Mouse (Mus musculus) CH12.LX (cell line): Measurements from ENCODE around the gene Tinagl1. TPM values are rescaled to one million over a fixed set of nuclear protein-coding genes. Genes with fewer than 3 reads are reported as not detected.

Source experiments
- DNase-seq: peaks from one replicate; pipeline ENCODE4 v3.0.0-alpha.2; 2013; ENCODE audit errors: extremely low read depth
- H3K27ac ChIP-seq: 2 replicates; pipeline ENCODE4 v1.5.1; 2012; ENCODE audit warnings: low read depth, mild to moderate bottlenecking, control low read depth, moderate library complexity; ENCODE audit not compliant: insufficient read depth
- H3K27me3 ChIP-seq: replicated peaks from 2 replicates; pipeline ENCODE3; 2012; ENCODE audit warnings: inconsistent platforms
- H3K36me3 ChIP-seq, 2 experiments: replicated peaks in 1 of 2; 2 replicates each; pipeline versions ENCODE3 to v1.6.1; 2012; ENCODE audit warnings: inconsistent platforms in 1 of 2, low read length in 1 of 2, mild to moderate bottlenecking in 1 of 2, mixed read lengths in 1 of 2, moderate library complexity in 1 of 2; ENCODE audit not compliant: control insufficient read depth in 1 of 2, insufficient read depth in 1 of 2
- H3K4me1 ChIP-seq, 2 experiments: 2 replicates each; pipeline ENCODE4 v1.6.1; 2012; ENCODE audit warnings: inconsistent platforms in 1 of 2, moderate library complexity in 1 of 2; ENCODE audit not compliant: insufficient read depth in 2 of 2, control insufficient read depth in 1 of 2
- H3K4me2 ChIP-seq: 2 replicates; pipeline ENCODE4 v1.6.1; 2012; ENCODE audit warnings: low read depth, mild to moderate bottlenecking, control low read depth; ENCODE audit not compliant: poor library complexity, insufficient read depth, severe bottlenecking
- H3K4me3 ChIP-seq, 3 experiments: fragments of 150-350 bp in 1 of 3; sonication (generic) in 1 of 3; replicated peaks in 1 of 3; 2 replicates each; pipeline versions ENCODE3 to v1.5.1; 2011 to 2012; ENCODE audit warnings: low read depth in 2 of 3, low read length in 2 of 3, mild to moderate bottlenecking in 2 of 3, moderate library complexity in 2 of 3, control low read depth in 1 of 3, improper control_type of control experiment in 1 of 3, inconsistent platforms in 1 of 3, mixed read lengths in 1 of 3; ENCODE audit not compliant: poor library complexity in 1 of 3
- H3K79me2 ChIP-seq: replicated peaks from 2 replicates; pipeline ENCODE4 v1.6.1; 2012; ENCODE audit warnings: mild to moderate bottlenecking, moderate library complexity; ENCODE audit not compliant: control insufficient read depth, poor library complexity, insufficient read depth, severe bottlenecking; ENCODE audit errors: extremely low read depth
- H3K9ac ChIP-seq: 2 replicates; pipeline ENCODE4 v1.6.1; 2012; ENCODE audit warnings: low read depth, mild to moderate bottlenecking, control low read depth, moderate library complexity; ENCODE audit not compliant: insufficient read depth
- H3K9me3 ChIP-seq: replicated peaks from 2 replicates; pipeline ENCODE3; 2012; ENCODE audit warnings: low read length, inconsistent platforms, mixed read lengths
- BHLHE40 ChIP-seq: IDR thresholded peaks from 2 replicates; pipeline ENCODE4 v1.6.1; 2011; ENCODE audit warnings: mild to moderate bottlenecking, low read depth, low read length, improper control_type of control experiment
- CHD1 ChIP-seq: IDR thresholded peaks from 2 replicates; pipeline ENCODE4 v1.6.1; 2012; ENCODE audit warnings: low read depth, low read length, improper control_type of control experiment, inconsistent platforms
- CHD2 ChIP-seq: IDR thresholded peaks from 2 replicates; pipeline ENCODE4 v1.6.1; 2011; ENCODE audit warnings: low read length, improper control_type of control experiment
- CTCF ChIP-seq, 2 experiments: IDR thresholded peaks in 1 of 2; conservative IDR thresholded peaks in 1 of 2; 2 replicates each; pipeline ENCODE4 v1.5.1; 2011 to 2012; ENCODE audit warnings: low read depth in 2 of 2, low read length in 2 of 2, improper control_type of control experiment in 1 of 2, inconsistent platforms in 1 of 2, mild to moderate bottlenecking in 1 of 2, moderate library complexity in 1 of 2
- E2F4 ChIP-seq: IDR thresholded peaks from 2 replicates; pipeline ENCODE4 v1.6.1; 2011; ENCODE audit warnings: low read depth, low read length, improper control_type of control experiment; ENCODE audit not compliant: insufficient replicate concordance
- ELF1 ChIP-seq: IDR thresholded peaks from 2 replicates; pipeline ENCODE4 v1.6.1; 2014; ENCODE audit warnings: low read depth, mild to moderate bottlenecking, inconsistent platforms, low read length, improper control_type of control experiment
- EP300 ChIP-seq: IDR thresholded peaks from 2 replicates; pipeline ENCODE4 v1.6.1; 2011; ENCODE audit warnings: low read length, improper control_type of control experiment
- ETS1 ChIP-seq: conservative IDR thresholded peaks from 2 replicates; pipeline ENCODE4 v1.6.1; 2012; ENCODE audit warnings: low read depth, mild to moderate bottlenecking, inconsistent platforms, low read length, improper control_type of control experiment, moderate library complexity
- HCFC1 ChIP-seq: IDR thresholded peaks from 2 replicates; pipeline ENCODE4 v1.6.1; 2012; ENCODE audit warnings: low read depth, mild to moderate bottlenecking, inconsistent platforms, low read length, improper control_type of control experiment
- JUN ChIP-seq: IDR thresholded peaks from 2 replicates; pipeline ENCODE4 v1.6.1; 2011; ENCODE audit warnings: low read depth, mild to moderate bottlenecking, low read length, improper control_type of control experiment, moderate library complexity; ENCODE audit not compliant: insufficient read depth
- JUND ChIP-seq: conservative IDR thresholded peaks from 2 replicates; pipeline ENCODE4 v1.6.1; 2011; ENCODE audit warnings: low read depth, low read length, improper control_type of control experiment
- MAFK ChIP-seq: IDR thresholded peaks from 2 replicates; pipeline ENCODE4 v1.6.1; 2011; ENCODE audit warnings: low read length, improper control_type of control experiment; ENCODE audit not compliant: insufficient replicate concordance
- MAX ChIP-seq: IDR thresholded peaks from 2 replicates; pipeline ENCODE4 v1.6.1; 2011; ENCODE audit warnings: low read length, improper control_type of control experiment
- MAZ ChIP-seq: IDR thresholded peaks from 2 replicates; pipeline ENCODE4 v1.6.1; 2012; ENCODE audit warnings: low read depth, mild to moderate bottlenecking, inconsistent platforms, low read length, improper control_type of control experiment, moderate library complexity
- MEF2A ChIP-seq: IDR thresholded peaks from 2 replicates; pipeline ENCODE4 v1.6.1; 2014; ENCODE audit warnings: low read depth, mild to moderate bottlenecking, inconsistent platforms, low read length, improper control_type of control experiment, borderline replicate concordance
- MXI1 ChIP-seq: IDR thresholded peaks from 2 replicates; pipeline ENCODE4 v1.6.1; 2011; ENCODE audit warnings: mild to moderate bottlenecking, low read depth, low read length, improper control_type of control experiment
- MYC ChIP-seq: IDR thresholded peaks from 2 replicates; pipeline ENCODE4 v1.6.1; 2011; ENCODE audit warnings: low read depth, mild to moderate bottlenecking, improper control_type of control experiment, low read length
- NRF1 ChIP-seq: IDR thresholded peaks from 2 replicates; pipeline ENCODE4 v1.6.1; 2014; ENCODE audit warnings: low read depth, mild to moderate bottlenecking, inconsistent platforms, low read length, improper control_type of control experiment, moderate library complexity
- POLR2A ChIP-seq: IDR thresholded peaks from 2 replicates; pipeline ENCODE4 v1.6.1; 2011; ENCODE audit warnings: low read depth, mild to moderate bottlenecking, improper control_type of control experiment, low read length
- POLR2AphosphoS2 ChIP-seq: IDR thresholded peaks from 2 replicates; pipeline ENCODE4 v1.6.1; 2011; ENCODE audit warnings: low read depth, low read length, improper control_type of control experiment
- RAD21 ChIP-seq: IDR thresholded peaks from 2 replicates; pipeline ENCODE4 v1.6.1; 2011; ENCODE audit warnings: low read depth, mild to moderate bottlenecking, low read length, improper control_type of control experiment, moderate library complexity
- RCOR1 ChIP-seq: conservative IDR thresholded peaks from 2 replicates; pipeline ENCODE4 v1.6.1; 2012; ENCODE audit warnings: low read depth, mild to moderate bottlenecking, inconsistent platforms, low read length, improper control_type of control experiment
- SIN3A ChIP-seq: IDR thresholded peaks from 2 replicates; pipeline ENCODE4 v1.6.1; 2012; ENCODE audit warnings: low read length, improper control_type of control experiment, inconsistent platforms
- SMC3 ChIP-seq: IDR thresholded peaks from 2 replicates; pipeline ENCODE4 v1.6.1; 2011; ENCODE audit warnings: low read depth, low read length, improper control_type of control experiment
- TBP ChIP-seq: conservative IDR thresholded peaks from 2 replicates; pipeline ENCODE4 v1.6.1; 2011; ENCODE audit warnings: low read depth, low read length, improper control_type of control experiment
- UBTF ChIP-seq: IDR thresholded peaks from 2 replicates; pipeline ENCODE4 v1.6.1; 2012; ENCODE audit warnings: low read depth, mild to moderate bottlenecking, inconsistent platforms, low read length, improper control_type of control experiment, moderate library complexity
- USF1 ChIP-seq: IDR thresholded peaks from 2 replicates; pipeline ENCODE4 v1.6.1; 2014; ENCODE audit warnings: low read depth, mild to moderate bottlenecking, inconsistent platforms, low read length, improper control_type of control experiment
- ZC3H11A ChIP-seq: IDR thresholded peaks from 2 replicates; pipeline ENCODE4 v1.6.1; 2012; ENCODE audit warnings: low read depth, mild to moderate bottlenecking, inconsistent platforms, low read length, improper control_type of control experiment
- ZKSCAN1 ChIP-seq: IDR thresholded peaks from 2 replicates; pipeline ENCODE4 v1.6.1; 2012; ENCODE audit warnings: low read depth, inconsistent platforms, low read length, improper control_type of control experiment, borderline replicate concordance
- ZMIZ1 ChIP-seq: IDR thresholded peaks from 2 replicates; pipeline ENCODE4 v1.6.1; 2012; ENCODE audit warnings: low read depth, mild to moderate bottlenecking, inconsistent platforms, low read length, improper control_type of control experiment
- ZNF384 ChIP-seq: IDR thresholded peaks from 2 replicates; pipeline ENCODE4 v1.6.1; 2012; ENCODE audit warnings: low read depth, low read length, improper control_type of control experiment, inconsistent platforms
- dilution Hi-C: fragments of 300-500 bp; cut with MboI; formaldehyde crosslinking; loops from 2 replicates; pipeline ENCODE4 v1.14.3; 2020; ENCODE audit warnings: low sequenced_read_pairs; ENCODE audit not compliant: extremely low pct_unique_long_range_greater_than_20kb, extremely low pct_ligation_motif_present
- in situ Hi-C: fragments of 300-500 bp; cut with MboI; formaldehyde crosslinking; loops from 3 replicates; pipeline ENCODE4 v1.14.3; 2019; ENCODE audit warnings: low sequenced_read_pairs, low pct_ligation_motif_present, low pct_unique_long_range_greater_than_20kb, mixed read lengths
- polyA plus RNA-seq: library from polyadenylated mRNA; unstranded; fragments of >175 nt; gene quantifications from 2 replicates; pipeline ENCODE4 v1.2.1, GENCODE M21; 2012; ENCODE audit warnings: low read depth; ENCODE audit not compliant: insufficient read length
- total RNA-seq, 2 experiments: library from RNA; depleted of rRNA; stranded (reverse); fragments of 300-350 nt in 1 of 2; fragments of >200 nt in 1 of 2; gene quantifications; 2 replicates each; pipeline ENCODE4 v1.2.3; 2012 to 2014

Gene Tinagl1
- total and polyA plus RNA-seq, 3 experiments: not detected

DNA sequence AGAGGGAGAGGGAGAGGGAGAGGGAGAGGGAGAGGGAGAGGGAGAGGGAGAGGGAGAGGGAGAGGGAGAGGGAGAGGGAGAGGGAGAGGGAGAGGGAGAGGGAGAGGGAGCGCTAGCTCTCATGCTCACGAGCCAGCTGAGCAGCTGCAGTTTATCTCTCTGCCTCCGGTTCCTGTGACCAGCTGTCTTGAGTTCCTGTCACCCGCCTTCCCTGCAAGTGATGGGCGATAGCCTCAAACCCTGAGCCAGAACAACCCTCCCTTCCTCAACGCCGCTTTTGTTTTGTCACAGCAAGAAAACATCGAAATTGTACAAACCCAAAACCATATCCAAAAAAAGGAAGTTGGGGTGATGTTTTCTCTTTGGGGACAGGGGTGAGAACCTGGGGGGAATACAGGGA is 21.6 kb upstream of the Tinagl1 start:
- H3K4me2 ChIP-seq: no peak overlapping the region
- no peaks in the 10 kb centered on the region for H3K36me3 ChIP-seq
- peaks cover 80% of the 10 kb centered on the region for H3K27me3 ChIP-seq
- H3K4me1 ChIP-seq: peaks cover 2 to 4% of the 10 kb centered on the region in 2 experiments; a peak in 1 of 4 replicates
- no peak for TF ChIP-seq TBP
- TF ChIP-seq E2F4: no peak
- no peak for TF ChIP-seq NRF1
- TF ChIP-seq EP300: no peak
- no peak for TF ChIP-seq ETS1
- no peak for TF ChIP-seq POLR2AphosphoS2
- TF ChIP-seq RCOR1: no peak
- TF ChIP-seq SMC3: no peak
- no peak for TF ChIP-seq UBTF
- no peak for TF ChIP-seq ELF1
- TF ChIP-seq ZKSCAN1: no peak
- no peak for TF ChIP-seq USF1
- no peak for TF ChIP-seq MEF2A
- no peak for TF ChIP-seq SIN3A
- TF ChIP-seq CTCF (conservative IDR thresholded peaks at IDR 0.05 in 1 of 2, IDR thresholded peaks at IDR 0.05 in 1 of 2; ENCODE audit: low read depth in 2 of 2, low read length in 2 of 2): no peak
- TF ChIP-seq POLR2A: no peak
- no peak for TF ChIP-seq CHD2
- no peak for TF ChIP-seq CHD1
- TF ChIP-seq JUN: no peak
- dilution Hi-C loops (no loop called here), in situ Hi-C loops (loop anchor here (5.0 kb wide), 2 partner anchors 61 to 96 kb away; no protein-coding TSS in a partner anchor)
- no peaks in the 10 kb centered on the region for H3K79me2 ChIP-seq
- H3K9ac ChIP-seq: no peak overlapping the region
- H3K9me3 ChIP-seq: no peaks in the 10 kb centered on the region
- H3K27ac ChIP-seq: no peak overlapping the region
- no peak overlapping the region for H3K4me3 ChIP-seq
- DNase-seq: no peak

DNA sequence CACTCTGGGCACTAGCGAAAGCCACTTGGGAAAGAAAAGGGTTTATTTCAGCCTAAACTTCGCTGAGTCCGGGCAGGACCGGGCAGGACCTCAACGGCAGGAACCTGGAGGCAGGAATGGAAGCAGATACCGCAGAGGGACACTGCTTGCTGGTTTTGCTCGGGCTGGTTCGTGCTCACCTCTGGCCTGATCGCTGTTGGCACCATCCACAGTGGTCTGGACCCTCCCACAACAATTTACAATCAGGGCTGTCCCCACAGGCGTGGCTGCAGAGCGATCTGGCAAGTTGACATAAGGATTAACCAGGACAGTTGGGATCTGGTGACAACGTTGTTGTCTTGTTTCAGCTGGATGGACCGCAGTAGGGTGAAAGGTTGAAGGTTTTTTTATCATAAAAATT is 21.0 kb upstream of the Tinagl1 start:
- in situ Hi-C loops: loop anchor here (5.0 kb wide), 2 partner anchors 61 to 96 kb away; no protein-coding TSS in a partner anchor
- Histone ChIP-seq H3K9ac (no peak overlapping the region), H3K27ac (no peak overlapping the region), H3K4me1 (peaks cover 2 to 4% of the 10 kb centered on the region in 2 experiments; a peak in 1 of 4 replicates), H3K4me2 (no peak overlapping the region), H3K9me3 (no peaks in the 10 kb centered on the region), H3K27me3 (peaks cover 83% of the 10 kb centered on the region), H3K4me3 (no peak overlapping the region)
- dilution Hi-C loops: no loop called here
- no peak for DNase-seq
- TF ChIP-seq MYC (no peak), ZNF384 (no peak), EP300 (no peak), POLR2A (no peak), MEF2A (no peak), MXI1 (no peak), SMC3 (no peak), ZC3H11A (no peak), MAZ (no peak), RAD21 (no peak), ZMIZ1 (no peak), MAFK (no peak), NRF1 (no peak), POLR2AphosphoS2 (no peak), JUND (no peak), MAX (no peak), RCOR1 (no peak), HCFC1 (no peak), BHLHE40 (no peak)
- TF ChIP-seq, all 38 proteins: peak for 0
- Histone ChIP-seq H3K79me2 (no peaks in the 10 kb centered on the region), H3K36me3 (no peaks in the 10 kb centered on the region)
